Mouse (Mus musculus): ENCODE data around the gene Pwp1. TPM values are rescaled to one million over a fixed set of nuclear protein-coding genes. Genes with fewer than 3 reads are reported as not detected.
"Not testable (repeated sequence)": the region's sequence is repeated elsewhere in the genome, so short reads cannot be mapped to it uniquely, and the experiment has no call there.

The Pwp1 gene
- polyA plus RNA-seq (2015; fragmentation: Nextera tagmentation; extraction: Ambion mirVana) = 80.0 and 83.6 TPM in 2 replicates

GRCm38 (mm10) chr10:85829085-85829853, at the start of gene Pwp1:
Pwp1 (plus strand) TSS chr10:85829494.
- ATAC-seq (replicated peaks) = peak; percentile 97
- 2% methylated on average over 47 of the region's 49 CpGs for WGBS
- not testable (repeated sequence) for H3K4me1 ChIP-seq, H3K27me3 ChIP-seq, H3K36me3 ChIP-seq, H3K9me3 ChIP-seq
- H3K4me3 ChIP-seq = peak within 1 kb of the TSS; percentile 60
- H3K9ac ChIP-seq (replicated peaks) = peak within 1 kb of the TSS; percentile 83
- peak within 1 kb of the TSS; percentile 60 for H3K27ac ChIP-seq (replicated peaks)
- H3K4me2 ChIP-seq (replicated peaks) = peak within 1 kb of the TSS; percentile 88

DNA sequence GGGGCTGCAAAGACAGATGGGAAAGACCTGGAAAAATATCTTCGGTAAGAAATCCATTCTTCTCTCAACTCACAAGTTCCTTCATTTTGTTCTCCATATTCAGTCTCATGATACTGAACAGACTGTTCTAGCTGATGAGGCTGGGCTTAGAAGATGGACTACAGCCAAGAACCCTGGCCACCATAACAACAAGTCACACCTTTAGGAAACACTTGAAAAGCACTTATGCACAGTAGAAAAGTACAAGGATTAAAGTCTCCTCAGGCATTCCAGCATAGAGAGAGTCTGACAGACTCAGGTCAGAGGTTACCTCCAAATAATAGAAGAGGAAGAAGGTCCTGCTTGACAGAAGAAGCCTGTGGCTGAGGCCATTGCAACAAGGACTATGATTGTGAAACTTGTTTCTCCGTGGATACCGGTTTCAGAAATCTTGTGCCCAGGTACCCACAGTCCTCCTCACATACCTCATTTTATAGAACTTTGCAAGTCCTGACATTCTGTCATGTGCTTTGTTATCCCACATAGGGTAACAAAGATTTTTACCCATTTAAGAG, 7.1 kb upstream of the Pwp1 start:
- H3K27ac ChIP-seq (replicated peaks); H3K4me3 ChIP-seq; H3K27me3 ChIP-seq; H3K4me2 ChIP-seq (replicated peaks); ATAC-seq (replicated peaks); H3K9me3 ChIP-seq; H3K4me1 ChIP-seq; H3K9ac ChIP-seq (replicated peaks); H3K36me3 ChIP-seq: not testable (repeated sequence)
- WGBS = 96% methylated on average over 1 of the region's 3 CpGs

- 84% methylated on average over 1 of the region's 1 CpGs for WGBS
- H3K27ac ChIP-seq (replicated peaks); H3K36me3 ChIP-seq; ATAC-seq (replicated peaks); H3K9ac ChIP-seq (replicated peaks); H3K4me2 ChIP-seq (replicated peaks); H3K4me1 ChIP-seq; H3K4me3 ChIP-seq; H3K27me3 ChIP-seq; H3K9me3 ChIP-seq: not testable (repeated sequence)
Measured at GRCm38 (mm10) chr10:85823752-85824151, 5.5 kb upstream of the Pwp1 start.

- WGBS = 50% methylated on average over 5 of the region's 5 CpGs
Measured at GRCm38 (mm10) chr10:85828722-85829084, 591 bp upstream of the Pwp1 start.

GRCm38 (mm10) chr10:85846105-85846862, 17.0 kb downstream of the Pwp1 start:
- no peaks in the 10 kb centered on the region for H3K36me3 ChIP-seq
- no peak overlapping the region for H3K4me2 ChIP-seq (replicated peaks)
- WGBS = 85% methylated on average over 4 of the region's 4 CpGs
- no peak overlapping the region for H3K9ac ChIP-seq (replicated peaks)
- H3K9me3 ChIP-seq = no peaks in the 10 kb centered on the region
- H3K4me3 ChIP-seq = no peak overlapping the region
- H3K27me3 ChIP-seq = no peaks in the 10 kb centered on the region
- H3K4me1 ChIP-seq = no peaks in the 10 kb centered on the region
- no peak overlapping the region for H3K27ac ChIP-seq (replicated peaks)
- ATAC-seq (replicated peaks) = no peak

More at GRCm38 (mm10) chr10:85828722-85829084, 591 bp upstream of the Pwp1 start:
- ATAC-seq (replicated peaks); H3K36me3 ChIP-seq; H3K27ac ChIP-seq (replicated peaks); H3K27me3 ChIP-seq; H3K9me3 ChIP-seq; H3K4me1 ChIP-seq: not testable (repeated sequence)
- Histone ChIP-seq H3K4me2 (replicated peaks) (peak overlapping the region; percentile 88), H3K4me3 (peak overlapping the region; percentile 60), H3K9ac (replicated peaks) (peak overlapping the region; percentile 83; the same call in 1 of the 2 replicates)

DNA sequence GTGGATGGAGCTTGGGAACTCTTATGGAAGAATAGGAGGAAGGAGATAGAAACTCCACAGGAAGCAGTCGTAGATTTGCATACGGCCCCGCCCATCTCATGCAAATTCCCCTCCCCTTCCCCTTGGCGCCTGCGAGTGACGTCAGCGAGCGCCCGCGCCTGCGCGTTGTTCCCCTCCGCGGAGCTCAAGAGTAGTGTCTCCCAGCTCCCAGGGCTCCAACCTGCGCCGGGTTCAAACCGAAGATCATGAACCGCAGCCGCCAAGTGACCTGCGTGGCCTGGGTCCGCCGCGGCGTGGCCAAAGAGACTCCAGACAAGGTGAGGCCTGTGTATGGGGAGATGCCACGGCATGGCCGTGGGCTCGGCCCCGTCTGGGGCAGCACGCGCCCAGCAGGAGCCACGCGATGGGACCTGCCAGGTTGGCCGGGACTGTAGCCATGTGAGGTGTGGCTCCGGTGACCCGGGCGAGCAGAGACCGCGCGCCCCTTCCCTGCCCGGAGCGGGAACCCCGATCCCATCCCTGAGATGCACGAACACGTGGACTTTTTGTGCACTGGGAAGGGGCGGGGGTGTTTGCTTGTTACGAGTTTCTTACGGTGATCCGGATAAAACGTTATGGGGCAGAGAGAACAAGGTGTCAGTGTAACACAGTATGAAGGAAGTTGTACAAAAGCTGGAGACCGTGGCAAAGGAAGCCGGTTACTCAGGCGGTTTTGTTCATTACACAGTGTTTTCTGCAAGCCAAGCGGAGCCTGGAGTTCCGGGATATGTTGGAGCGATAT, 42.6 kb downstream of the Pwp1 start:
- peak; percentile 96 for ATAC-seq (replicated peaks)
- under 1% methylated on average over 54 of the region's 55 CpGs for WGBS
- H3K9me3 ChIP-seq = no peaks in the 10 kb centered on the region

GRCm38 (mm10) chr10:85872479-85872773, 43.1 kb downstream of the Pwp1 start:
- Histone ChIP-seq H3K4me3 (peak overlapping the region; percentile 97), H3K27me3 (no peaks in the 10 kb centered on the region), H3K9ac (replicated peaks) (peak overlapping the region; percentile 91), H3K4me1 (peaks cover 13% of the 10 kb centered on the region), H3K4me2 (replicated peaks) (peak overlapping the region; percentile 58), H3K27ac (replicated peaks) (no peak overlapping the region), H3K36me3 (peaks cover 31% of the 10 kb centered on the region), H3K9me3 (no peaks in the 10 kb centered on the region)
- 5% methylated on average over 5 of the region's 5 CpGs for WGBS
- ATAC-seq (replicated peaks) = peak; percentile 47

More for the DNA sequence above, 42.6 kb downstream of the Pwp1 start:
- Histone ChIP-seq H3K36me3 (peaks cover 26% of the 10 kb centered on the region), H3K4me3 (peak overlapping the region; percentile 97), H3K4me1 (peaks cover 13% of the 10 kb centered on the region), H3K9ac (replicated peaks) (peak overlapping the region; percentile 91), H3K27me3 (no peaks in the 10 kb centered on the region), H3K27ac (replicated peaks) (peak overlapping the region; percentile 55), H3K4me2 (replicated peaks) (peak overlapping the region; percentile 58)

- 87% methylated on average over 13 of the region's 13 CpGs for WGBS
- Histone ChIP-seq H3K4me2 (replicated peaks) (no peak overlapping the region), H3K27ac (replicated peaks) (no peak overlapping the region), H3K4me3 (no peak overlapping the region), H3K36me3 (peaks cover 46% of the 10 kb centered on the region), H3K9ac (replicated peaks) (no peak overlapping the region), H3K4me1 (peaks cover 13% of the 10 kb centered on the region), H3K27me3 (no peaks in the 10 kb centered on the region), H3K9me3 (no peaks in the 10 kb centered on the region)
- no peak for ATAC-seq (replicated peaks)
Measured at GRCm38 (mm10) chr10:85873861-85874544, 44.7 kb downstream of the Pwp1 start.

GRCm38 (mm10) chr10:85875812-85876211, 46.5 kb downstream of the Pwp1 start:
- Histone ChIP-seq H3K9me3 (no peaks in the 10 kb centered on the region), H3K4me2 (replicated peaks) (no peak overlapping the region), H3K27ac (replicated peaks) (no peak overlapping the region), H3K9ac (replicated peaks) (no peak overlapping the region), H3K4me1 (peaks cover 13% of the 10 kb centered on the region), H3K36me3 (peaks cover 62% of the 10 kb centered on the region), H3K27me3 (no peaks in the 10 kb centered on the region), H3K4me3 (no peak overlapping the region)
- no peak for ATAC-seq (replicated peaks)
- WGBS = 96% methylated on average over 5 of the region's 5 CpGs

- Histone ChIP-seq H3K4me1 (no peaks in the 10 kb centered on the region), H3K27ac (replicated peaks) (no peak overlapping the region), H3K27me3 (no peaks in the 10 kb centered on the region), H3K9ac (replicated peaks) (no peak overlapping the region), H3K36me3 (peaks cover 87% of the 10 kb centered on the region), H3K9me3 (no peaks in the 10 kb centered on the region), H3K4me2 (replicated peaks) (no peak overlapping the region), H3K4me3 (no peak overlapping the region)
- ATAC-seq (replicated peaks) = no peak
- WGBS = 90% methylated on average over 8 of the region's 8 CpGs
Measured at GRCm38 (mm10) chr10:85879886-85880486, 50.7 kb downstream of the Pwp1 start.
